Mouse (Mus musculus) G1E (cell line): ENCODE measurements around the gene Ggct. TPM values are rescaled to one million over a fixed set of nuclear protein-coding genes. Genes with fewer than 3 reads are reported as not detected.

Experiments used
- ATAC-seq: 2 replicates; pipeline ENCODE4 v1.8.0; 2016; ENCODE audit warnings: mild to moderate bottlenecking; ENCODE audit not compliant: insufficient number of reproducible peaks, poor library complexity, low FRiP score, severe bottlenecking; ENCODE audit errors: extremely low read depth
- DNase-seq: peaks from one replicate; pipeline ENCODE4 v3.0.0; 2012; ENCODE audit warnings: low spot score
- H3K27me3 ChIP-seq: 2 replicates; pipeline ENCODE4 v1.6.1; 2012; ENCODE audit warnings: mild to moderate bottlenecking, low read length, inconsistent platforms; ENCODE audit not compliant: insufficient read depth
- H3K36me3 ChIP-seq: replicated peaks from 2 replicates; pipeline ENCODE3; 2012; ENCODE audit warnings: mild to moderate bottlenecking, inconsistent platforms
- H3K4me1 ChIP-seq: 2 replicates; pipeline ENCODE4 v1.6.1; 2012; ENCODE audit warnings: low read depth, low read length, inconsistent platforms, mixed read lengths; ENCODE audit not compliant: insufficient read depth
- H3K4me3 ChIP-seq: 2 replicates; pipeline ENCODE4 v1.5.1; 2012; ENCODE audit warnings: low read depth, mild to moderate bottlenecking, inconsistent platforms, low read length, moderate library complexity, mixed read lengths
- H3K9me3 ChIP-seq: replicated peaks from 2 replicates; pipeline ENCODE4 v1.6.1; 2012; ENCODE audit warnings: inconsistent platforms
- CTCF ChIP-seq: IDR thresholded peaks from 2 replicates; pipeline ENCODE4 v1.5.1; 2012; ENCODE audit warnings: low read depth, low read length, inconsistent platforms, mixed read lengths
- GATA1 ChIP-seq: IDR thresholded peaks from 2 replicates; pipeline ENCODE4 v1.6.1; 2012; ENCODE audit warnings: borderline replicate concordance, low read length, inconsistent platforms, mixed read lengths
- GATA2 ChIP-seq: IDR thresholded peaks from 2 replicates; pipeline ENCODE4 v1.6.1; 2012; ENCODE audit warnings: low read depth, low read length, inconsistent platforms, borderline replicate concordance
- POLR2AphosphoS5 ChIP-seq: IDR thresholded peaks from 2 replicates; pipeline ENCODE4 v1.6.1; 2012; ENCODE audit warnings: low read depth, low read length, inconsistent platforms; ENCODE audit not compliant: insufficient replicate concordance
- TAL1 ChIP-seq: conservative IDR thresholded peaks from 2 replicates; pipeline ENCODE4 v1.6.1; 2012; ENCODE audit warnings: low read depth, low read length, inconsistent platforms, mixed read lengths
- polyA plus RNA-seq: library from polyadenylated mRNA; stranded (reverse); fragments of >175 nt; gene quantifications from 2 replicates; pipeline ENCODE4 v1.2.3, GENCODE M21; 2012
- total RNA-seq, 2 experiments: library from RNA; stranded (forward) in 1 of 2; stranded (reverse) in 1 of 2; fragments of 200-1000 nt in 1 of 2; fragments of >200 nt in 1 of 2; fragmentation: Nextera tagmentation in 1 of 2; gene quantifications; 2 replicates each; pipeline ENCODE4 v1.2.3; 2014 to 2017

The Ggct gene
- total and polyA plus RNA-seq, 3 experiments = 10.8 to 15.5 (median 13.9) TPM

- H3K9me3 ChIP-seq = no peaks in the 10 kb centered on the region
- no peak overlapping the region for H3K4me3 ChIP-seq
- H3K36me3 ChIP-seq = peaks cover 11% of the 10 kb centered on the region
- TF ChIP-seq CTCF (no peak), POLR2AphosphoS5 (no peak), GATA1 (no peak), TAL1 (no peak), GATA2 (no peak)
- peaks cover 4% of the 10 kb centered on the region for H3K27me3 ChIP-seq
- DNase-seq (no peak), ATAC-seq (no peak)
- peaks cover 3% of the 10 kb centered on the region; the same call in 1 of the 2 replicates for H3K4me1 ChIP-seq
These were observed 13.3 kb downstream of the Ggct start for GRCm38 (mm10) chr6:54979426-54979825.

DNA sequence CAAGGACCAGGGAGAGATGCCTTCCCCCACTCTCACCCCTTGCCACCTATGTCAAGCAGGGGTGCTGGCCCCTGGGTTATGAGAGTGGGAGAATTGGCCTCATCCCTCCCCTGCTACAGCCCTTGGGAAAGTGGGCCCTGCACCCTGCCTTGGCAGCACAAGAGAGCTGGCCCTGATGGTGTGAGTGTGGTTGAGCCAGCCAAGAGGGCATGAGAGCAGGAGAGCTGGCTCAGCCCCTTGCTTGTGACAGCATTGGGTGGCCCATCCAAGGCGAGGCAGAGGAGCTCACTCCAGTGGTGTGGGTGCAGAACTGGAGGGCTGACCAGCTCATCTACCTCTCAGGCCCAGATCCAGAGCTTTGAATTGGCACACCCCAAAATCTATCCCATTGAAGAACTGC, 17.1 kb downstream of the Ggct start:
- Histone ChIP-seq H3K9me3 (no peaks in the 10 kb centered on the region), H3K27me3 (peaks cover 26% of the 10 kb centered on the region), H3K36me3 (no peaks in the 10 kb centered on the region), H3K4me3 (no peak overlapping the region), H3K4me1 (peaks cover 12% of the 10 kb centered on the region)
- TF ChIP-seq GATA2 (no peak), CTCF (no peak), POLR2AphosphoS5 (no peak), GATA1 (no peak), TAL1 (no peak)
- DNase-seq (no peak), ATAC-seq (no peak)

DNA sequence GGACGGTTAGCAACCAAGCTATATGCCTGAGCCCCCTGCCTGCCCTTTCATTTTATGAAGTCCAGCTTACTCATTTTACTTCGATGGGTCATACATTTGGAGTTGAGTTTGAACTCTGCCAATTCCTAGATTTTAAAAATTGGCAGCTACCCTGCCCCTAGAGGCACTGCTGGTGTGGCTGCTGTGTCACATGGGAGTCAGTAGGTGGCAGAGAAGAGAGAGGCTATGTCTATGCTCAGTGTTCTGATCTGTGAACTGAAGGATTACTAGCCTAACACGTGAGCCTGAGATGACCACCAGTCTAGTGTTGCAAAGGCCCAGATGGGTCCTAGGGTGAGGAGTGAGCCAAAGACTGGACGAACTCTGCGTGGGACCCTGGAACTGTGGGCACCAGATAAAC, 18.2 kb downstream of the Ggct start:
- no peak overlapping the region for H3K4me3 ChIP-seq
- TF ChIP-seq GATA2 = no peak
- no peak for TF ChIP-seq TAL1
- TF ChIP-seq GATA1 = no peak
- TF ChIP-seq CTCF = peak; percentile 12; the same call in 1 of the 2 replicates
- no peak for TF ChIP-seq POLR2AphosphoS5
- no peaks in the 10 kb centered on the region for H3K9me3 ChIP-seq
- DNase-seq (no peak), ATAC-seq (peak; percentile 45; the same call in 1 of the 2 replicates)
- H3K4me1 ChIP-seq = peaks cover 12% of the 10 kb centered on the region
- no peaks in the 10 kb centered on the region for H3K36me3 ChIP-seq
- H3K27me3 ChIP-seq = peaks cover 32% of the 10 kb centered on the region

DNA sequence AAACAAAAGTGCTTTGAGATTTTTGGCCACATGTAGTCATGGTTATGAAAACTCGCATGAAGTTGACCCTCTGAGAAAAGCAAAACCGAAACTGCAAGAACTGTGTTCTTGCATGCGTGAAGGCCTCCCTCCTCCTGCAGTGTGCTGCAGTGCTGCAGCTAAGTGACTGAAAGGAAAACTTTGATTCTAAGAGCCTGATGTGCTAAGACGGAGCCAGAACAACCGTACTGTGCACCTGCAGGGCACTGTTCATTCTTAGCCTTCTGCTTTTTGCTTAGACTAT, 19.9 kb downstream of the Ggct start:
- Histone ChIP-seq H3K36me3 (no peaks in the 10 kb centered on the region), H3K4me3 (no peak overlapping the region; the same call in 1 of the 2 replicates), H3K27me3 (peaks cover 34% of the 10 kb centered on the region), H3K9me3 (no peaks in the 10 kb centered on the region), H3K4me1 (peaks cover 12% of the 10 kb centered on the region)
- DNase-seq (no peak), ATAC-seq (no peak)
- TF ChIP-seq CTCF = no peak
- TF ChIP-seq POLR2AphosphoS5 = no peak
- TF ChIP-seq GATA2 = no peak
- TF ChIP-seq GATA1 = no peak
- no peak for TF ChIP-seq TAL1

GRCm38 (mm10) chr6:54972111-54972928, 20.4 kb downstream of the Ggct start, which contains the start of gene Nod1:
Gene Nod1, minus strand, starts transcription at chr6:54972612.
- Histone ChIP-seq H3K27me3 (peaks cover 38% of the 10 kb centered on the region), H3K9me3 (no peaks in the 10 kb centered on the region), H3K36me3 (no peaks in the 10 kb centered on the region), H3K4me3 (peak within 1 kb of the TSS; percentile 74), H3K4me1 (peaks cover 12% of the 10 kb centered on the region)
- TF ChIP-seq GATA2 = no peak
- no peak for TF ChIP-seq CTCF
- TF ChIP-seq POLR2AphosphoS5 = no peak
- no peak for TF ChIP-seq TAL1
- no peak for TF ChIP-seq GATA1
- DNase-seq (peak; percentile 35), ATAC-seq (peak; percentile 15; the same call in 1 of the 2 replicates)

GRCm38 (mm10) chr6:54971731-54972110, 21.0 kb downstream of the Ggct start:
- Histone ChIP-seq H3K27me3 (peaks cover 38% of the 10 kb centered on the region), H3K4me3 (peak overlapping the region; percentile 74; the same call in 1 of the 2 replicates), H3K36me3 (no peaks in the 10 kb centered on the region), H3K9me3 (no peaks in the 10 kb centered on the region), H3K4me1 (peaks cover 12% of the 10 kb centered on the region)
- ATAC-seq (no peak), DNase-seq (no peak)
- no peak for TF ChIP-seq GATA1
- no peak for TF ChIP-seq POLR2AphosphoS5
- no peak for TF ChIP-seq CTCF
- TF ChIP-seq TAL1 = no peak
- TF ChIP-seq GATA2 = no peak
